Mouse (Mus musculus): ENCODE data around the gene Pabpc4. TPM values are rescaled to one million over a fixed set of nuclear protein-coding genes. Genes with fewer than 3 reads are reported as not detected.

The Pabpc4 gene
- total and polyA plus RNA-seq, 2 experiments from 2014 or later: 23.5 to 85.4 TPM

DNA sequence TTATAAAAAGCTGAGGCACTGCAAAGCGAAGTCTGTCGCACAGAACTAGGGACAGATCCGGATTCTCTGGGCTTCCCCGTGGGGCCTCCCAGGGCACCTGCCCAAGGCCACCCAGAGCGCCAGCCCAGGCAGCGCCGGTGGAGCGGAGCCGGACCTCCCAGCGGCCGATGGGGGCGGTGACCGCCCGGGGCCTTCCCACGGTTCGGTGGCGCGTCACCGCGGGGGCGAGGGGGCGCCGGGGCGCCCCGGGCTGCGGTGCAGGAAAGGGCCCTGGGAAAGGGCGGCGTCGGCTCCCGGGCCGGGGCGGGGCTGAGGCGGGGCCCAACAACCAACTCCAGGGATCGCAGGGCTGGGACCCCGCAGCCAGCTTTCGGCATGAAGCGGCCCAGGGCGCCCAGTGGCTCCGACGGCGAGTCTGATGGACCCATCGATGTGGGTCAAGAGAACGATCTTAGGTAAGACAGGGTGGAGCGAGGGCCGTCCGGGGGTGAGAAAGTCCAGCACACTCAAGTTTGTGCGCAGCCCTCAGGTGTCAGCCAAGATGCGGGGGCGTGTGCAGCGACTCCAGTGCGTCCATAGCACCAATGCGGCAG lies 28.6 kb upstream of the Pabpc4 start, which contains the start of gene Heyl:
Gene Heyl (plus strand): TSS at position 65 of the 593 bp plus-strand sequence.
- H3K36me3 ChIP-seq (ENCODE audit: insufficient read depth, low read length): no peaks in the 10 kb centered on the region
- no peaks in the 10 kb centered on the region for H3K9me3 ChIP-seq (ENCODE audit: low read length)
- H3K4me1 ChIP-seq (ENCODE audit: insufficient read depth, low read length): peaks cover 4% of the 10 kb centered on the region; the same call in 1 of the 2 replicates
- DNase-seq (ENCODE audit: low spot score): no peak
- peak within 1 kb of the TSS; percentile 42; the same call in 1 of the 2 replicates for H3K9ac ChIP-seq (replicated peaks; ENCODE audit: low read length, poor library complexity, severe bottlenecking)
- no peak within 1 kb of the TSS for H3K27ac ChIP-seq (ENCODE audit: low read depth, low read length)
- H3K27me3 ChIP-seq (ENCODE audit: insufficient read depth, low read length): peaks cover 16% of the 10 kb centered on the region
- no peak for TF ChIP-seq CTCF (IDR thresholded peaks at IDR 0.05)
- H3K4me3 ChIP-seq (ENCODE audit: low read depth, low read length): peak within 1 kb of the TSS; percentile 34
- H3K4me2 ChIP-seq (ENCODE audit: low read depth, low read length, poor library complexity, severe bottlenecking): peak within 1 kb of the TSS; percentile 44
- no peak for ATAC-seq (ENCODE audit: low FRiP score)
- 3% methylated on average over 45 of the region's 52 CpGs for WGBS

DNA sequence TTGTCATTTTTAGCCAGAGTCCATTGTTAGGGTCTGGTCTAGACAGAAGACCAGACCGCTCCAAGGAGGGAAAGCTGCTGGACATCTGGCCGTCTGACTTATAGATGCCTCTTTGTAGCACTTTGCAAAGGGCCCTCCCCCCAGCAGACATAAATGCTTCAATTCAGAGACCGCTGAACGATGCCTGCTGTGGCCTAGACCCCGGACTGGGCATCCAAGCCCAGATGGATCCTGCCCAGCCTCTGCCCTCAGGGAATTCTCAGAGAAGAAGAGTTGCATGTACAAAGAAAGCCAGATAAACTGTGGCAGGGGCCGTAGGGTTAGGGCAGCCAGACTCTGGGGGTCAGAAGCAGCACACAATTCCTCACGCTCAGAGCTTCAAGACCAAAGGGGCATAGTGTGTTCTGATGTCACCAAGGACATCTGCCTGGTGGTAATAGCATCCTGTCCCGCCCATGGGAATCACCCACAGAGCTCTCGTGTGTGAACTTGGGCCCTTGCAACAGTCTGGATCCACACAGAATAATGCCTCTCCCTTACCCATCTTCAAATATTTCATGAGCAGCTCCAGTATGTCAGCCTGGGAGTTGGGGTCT lies 26.2 kb upstream of the Pabpc4 start:
- TF ChIP-seq CTCF (IDR thresholded peaks at IDR 0.05): no peak
- H3K27me3 ChIP-seq (ENCODE audit: insufficient read depth, low read length): peaks cover 31% of the 10 kb centered on the region

DNA sequence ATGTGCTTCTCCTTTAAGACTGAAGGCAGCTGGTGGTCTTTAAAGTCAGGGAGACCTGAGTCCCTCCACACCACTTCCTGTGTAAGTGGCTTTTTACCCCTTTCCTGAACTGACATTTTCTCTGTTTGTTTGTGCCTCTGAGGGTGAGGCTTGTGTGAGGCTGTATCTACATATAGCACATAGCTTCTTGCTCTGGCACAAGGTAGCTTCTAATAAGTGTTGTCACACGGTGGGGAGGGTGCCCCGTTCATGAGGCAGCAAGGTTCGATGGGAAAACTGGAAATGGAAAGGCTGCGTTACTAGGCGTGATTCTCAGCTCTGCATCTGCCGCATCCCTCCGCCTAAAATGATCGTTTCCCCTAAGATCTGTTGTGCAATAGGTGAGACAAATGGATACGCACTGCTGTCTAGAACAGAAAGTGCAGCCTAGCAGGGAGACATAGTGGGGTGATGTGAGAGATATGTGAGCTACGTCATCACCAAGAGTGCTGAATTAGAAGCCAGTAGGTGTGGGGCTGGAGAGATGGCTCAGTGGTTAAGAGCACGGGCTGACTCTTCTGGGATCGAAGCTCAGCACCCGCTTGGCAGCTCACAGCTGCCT lies 25.6 kb upstream of the Pabpc4 start:
- no peak overlapping the region for H3K27ac ChIP-seq (ENCODE audit: low read depth, low read length)
- no peaks in the 10 kb centered on the region for H3K9me3 ChIP-seq (ENCODE audit: low read length)
- no peak for ATAC-seq (ENCODE audit: low FRiP score)

More for the DNA sequence above, 26.2 kb upstream of the Pabpc4 start:
- no peaks in the 10 kb centered on the region for H3K9me3 ChIP-seq (ENCODE audit: low read length)
- no peaks in the 10 kb centered on the region for H3K36me3 ChIP-seq (ENCODE audit: insufficient read depth, low read length)
- WGBS: 74% methylated on average over 9 of the region's 9 CpGs
- H3K4me2 ChIP-seq (ENCODE audit: low read depth, low read length, poor library complexity, severe bottlenecking): no peak overlapping the region
- DNase-seq (ENCODE audit: low spot score) (no peak), ATAC-seq (ENCODE audit: low FRiP score) (no peak)
- H3K27ac ChIP-seq (ENCODE audit: low read depth, low read length): no peak overlapping the region
- no peak overlapping the region for H3K4me3 ChIP-seq (ENCODE audit: low read depth, low read length)
- peaks cover 4% of the 10 kb centered on the region for H3K4me1 ChIP-seq (ENCODE audit: insufficient read depth, low read length)
- H3K9ac ChIP-seq (replicated peaks; ENCODE audit: low read length, poor library complexity, severe bottlenecking): no peak overlapping the region

DNA sequence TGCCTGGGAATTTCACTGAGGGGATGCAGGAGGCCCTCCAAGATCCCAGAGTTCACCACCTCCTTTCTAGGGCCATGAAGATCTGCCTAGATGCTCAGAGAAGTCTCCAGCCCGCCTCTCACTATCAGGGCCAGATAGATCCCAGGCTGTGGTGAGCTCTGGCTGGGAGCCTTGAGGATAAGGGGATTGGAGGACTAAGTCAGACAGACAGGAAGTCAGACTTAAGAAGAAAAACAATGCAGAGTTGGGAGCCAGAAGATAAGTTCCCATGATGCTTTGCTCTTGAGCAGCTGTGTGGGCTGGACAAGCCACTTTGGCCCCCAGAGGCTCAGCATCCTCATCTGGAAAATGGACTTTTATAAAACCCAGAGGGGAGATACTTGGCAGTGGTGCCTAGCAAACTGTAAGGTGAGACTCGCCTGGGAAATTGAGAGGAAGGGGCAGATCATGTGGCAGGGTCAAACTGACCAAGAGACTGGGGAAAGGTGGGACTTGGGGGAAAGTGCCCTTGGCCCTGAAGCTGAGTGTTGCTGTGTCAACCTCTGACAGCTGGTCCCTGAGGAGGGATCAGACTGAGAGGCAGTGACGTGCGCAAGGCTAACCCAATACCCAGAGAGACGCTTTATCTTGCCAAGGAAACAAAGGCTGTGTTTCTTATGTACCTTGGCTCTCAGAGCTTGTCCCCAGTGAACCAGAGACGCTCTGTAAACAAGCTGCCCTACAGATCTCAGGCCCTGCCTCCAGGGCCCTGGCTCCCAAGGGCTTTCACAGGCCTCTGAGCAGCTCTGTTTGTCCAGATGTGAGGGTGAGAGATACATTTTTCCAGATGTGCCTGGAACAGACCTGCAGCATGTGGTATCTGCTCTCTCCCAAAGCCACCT lies 24.5 kb upstream of the Pabpc4 start:
- WGBS: 64% methylated on average over 6 of the region's 6 CpGs
- no peaks in the 10 kb centered on the region for H3K36me3 ChIP-seq (ENCODE audit: insufficient read depth, low read length)
- H3K9me3 ChIP-seq (ENCODE audit: low read length): no peaks in the 10 kb centered on the region
- no peak for ATAC-seq (ENCODE audit: low FRiP score)
- H3K4me1 ChIP-seq (ENCODE audit: insufficient read depth, low read length): peaks cover 4% of the 10 kb centered on the region
- no peak overlapping the region for H3K27ac ChIP-seq (ENCODE audit: low read depth, low read length)
- DNase-seq (ENCODE audit: low spot score): no peak
- H3K27me3 ChIP-seq (ENCODE audit: insufficient read depth, low read length): peaks cover 27% of the 10 kb centered on the region
- H3K4me2 ChIP-seq (ENCODE audit: low read depth, low read length, poor library complexity, severe bottlenecking): no peak overlapping the region
- H3K4me3 ChIP-seq (ENCODE audit: low read depth, low read length): no peak overlapping the region
- no peak overlapping the region for H3K9ac ChIP-seq (replicated peaks; ENCODE audit: low read length, poor library complexity, severe bottlenecking)
- TF ChIP-seq CTCF (IDR thresholded peaks at IDR 0.05): no peak

More for the DNA sequence above, 25.6 kb upstream of the Pabpc4 start:
- no peak overlapping the region for H3K4me3 ChIP-seq (ENCODE audit: low read depth, low read length)
- no peak for DNase-seq (ENCODE audit: low spot score)
- peaks cover 31% of the 10 kb centered on the region for H3K27me3 ChIP-seq (ENCODE audit: insufficient read depth, low read length)
- no peak overlapping the region for H3K9ac ChIP-seq (replicated peaks; ENCODE audit: low read length, poor library complexity, severe bottlenecking)
- no peak overlapping the region for H3K4me2 ChIP-seq (ENCODE audit: low read depth, low read length, poor library complexity, severe bottlenecking)
- TF ChIP-seq CTCF (IDR thresholded peaks at IDR 0.05): no peak
- peaks cover 4% of the 10 kb centered on the region for H3K4me1 ChIP-seq (ENCODE audit: insufficient read depth, low read length)
- 85% methylated on average over 13 of the region's 13 CpGs for WGBS
- H3K36me3 ChIP-seq (ENCODE audit: insufficient read depth, low read length): no peaks in the 10 kb centered on the region

DNA sequence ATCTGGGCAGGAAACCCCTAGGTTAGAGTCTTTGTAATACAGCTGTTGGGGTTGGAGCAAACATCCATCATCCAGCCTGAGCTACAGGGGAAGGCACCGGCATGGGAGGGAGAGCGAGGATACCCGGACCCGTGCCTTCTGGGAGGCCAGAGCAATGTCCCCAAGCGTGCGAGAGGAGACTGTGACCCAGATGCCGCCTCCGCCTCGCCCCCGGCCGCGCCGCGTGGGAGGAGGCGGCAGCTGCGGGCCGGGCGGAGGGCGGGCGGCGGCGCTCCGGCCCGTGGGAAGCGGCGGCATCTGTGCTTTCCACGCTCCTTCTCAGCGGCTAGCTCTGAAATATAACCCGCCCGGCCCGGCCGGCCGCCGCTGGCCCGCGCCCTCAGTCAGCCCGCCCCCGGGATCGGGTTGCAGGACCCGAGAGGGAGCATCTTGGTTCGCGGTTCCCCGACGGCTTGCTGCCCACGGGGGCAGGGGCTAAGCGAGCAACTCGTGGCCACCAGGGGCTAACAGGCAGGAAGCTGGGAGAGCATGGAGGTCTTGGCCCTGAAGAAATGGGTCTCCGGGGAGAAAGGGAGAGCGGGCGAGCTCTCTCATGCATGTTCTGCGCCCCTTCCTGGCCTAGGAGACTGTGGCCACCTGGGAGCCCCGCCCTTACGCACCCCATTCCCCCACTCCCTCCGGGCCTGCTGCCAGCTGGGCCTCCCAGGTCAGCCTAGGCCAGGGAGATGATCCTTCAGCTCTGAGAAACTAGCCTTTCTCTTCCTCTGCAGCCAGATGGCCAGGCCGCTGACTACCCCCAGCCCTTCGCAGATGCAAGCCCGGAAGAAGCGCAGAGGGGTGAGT lies 22.6 kb upstream of the Pabpc4 start:
- DNase-seq (ENCODE audit: low spot score) (no peak), ATAC-seq (ENCODE audit: low FRiP score) (peak; percentile 38)
- H3K4me1 ChIP-seq (ENCODE audit: insufficient read depth, low read length): no peaks in the 10 kb centered on the region; the same call in 1 of the 2 replicates
- H3K4me2 ChIP-seq (ENCODE audit: low read depth, low read length, poor library complexity, severe bottlenecking): peak overlapping the region; percentile 49
- no peak overlapping the region for H3K27ac ChIP-seq (ENCODE audit: low read depth, low read length)
- H3K27me3 ChIP-seq (ENCODE audit: insufficient read depth, low read length): peaks cover 16% of the 10 kb centered on the region
- H3K9me3 ChIP-seq (ENCODE audit: low read length): no peaks in the 10 kb centered on the region
- TF ChIP-seq CTCF (IDR thresholded peaks at IDR 0.05): no peak
- 6% methylated on average over 49 of the region's 58 CpGs for WGBS
- H3K4me3 ChIP-seq (ENCODE audit: low read depth, low read length): peak overlapping the region; percentile 33
- peak overlapping the region; percentile 44 for H3K9ac ChIP-seq (replicated peaks; ENCODE audit: low read length, poor library complexity, severe bottlenecking)
- H3K36me3 ChIP-seq (ENCODE audit: insufficient read depth, low read length): no peaks in the 10 kb centered on the region

Measured in midbrain, postnatal 0 days (tissue).